Mouse (Mus musculus) spleen, postnatal 36 days (tissue): Measurements from ENCODE around the gene Olfr1356.
"Not testable (repeated sequence)": the region's sequence is repeated elsewhere in the genome, so short reads cannot be mapped to it uniquely, and the experiment has no call there.

Experiments
- DNase-seq, 2 experiments: peaks; one replicate each; pipeline ENCODE4 v3.0.0; 2022; ENCODE audit warnings: low spot score in 2 of 2, mixed read lengths in 1 of 2

The Olfr1356 gene

GRCm38 (mm10) chr10:78852066-78852465 lies at the start of gene Olfr1356:
TSS of gene Olfr1356 (minus strand) at chr10:78852166.
- DNase-seq: no peak

- DNase-seq: no peak
These were observed 23.3 kb upstream of the Olfr1356 start, which contains the start of gene Olfr1355 for GRCm38 (mm10) chr10:78875240-78875639. TSS of gene Olfr1355 (plus strand) at chr10:78875540.

- not testable (repeated sequence) for DNase-seq
These were observed 11.5 kb downstream of the Olfr1356 start for GRCm38 (mm10) chr10:78840456-78840855.

GRCm38 (mm10) chr10:78812358-78813060 lies 39.5 kb downstream of the Olfr1356 start:
- DNase-seq: no peak

GRCm38 (mm10) chr10:78801449-78801848 lies 50.5 kb downstream of the Olfr1356 start:
- DNase-seq: no peak
